Mouse (Mus musculus): ENCODE results near the gene Aspdh. TPM values are rescaled to one million over a fixed set of nuclear protein-coding genes. Genes with fewer than 3 reads are reported as not detected.

Gene Aspdh
- polyA plus RNA-seq, 1 experiment from 2014 or later = 5.2 TPM

- Histone ChIP-seq H3K27me3 (ENCODE audit: control insufficient read depth, insufficient read depth, low read length) (no peaks in the 10 kb centered on the region), H3K9ac (replicated peaks; ENCODE audit: low read depth, low read length) (no peak overlapping the region), H3K4me2 (ENCODE audit: low read depth, low read length) (no peak overlapping the region), H3K4me1 (ENCODE audit: control insufficient read depth, insufficient read depth, low read length) (peaks cover 7% of the 10 kb centered on the region), H3K9me3 (ENCODE audit: control insufficient read depth, low read length) (no peaks in the 10 kb centered on the region), H3K36me3 (ENCODE audit: control insufficient read depth, insufficient read depth, low read length) (no peaks in the 10 kb centered on the region), H3K27ac (ENCODE audit: low read depth, low read length) (peak overlapping the region; percentile 60), H3K4me3 (ENCODE audit: low read depth, low read length) (no peak overlapping the region)
- 33% methylated on average over 5 of the region's 5 CpGs for WGBS
- ATAC-seq (ENCODE audit: low read depth) = no peak
These were observed 9.9 kb downstream of the Aspdh start for GRCm38 (mm10) chr7:44475046-44475614.

- Histone ChIP-seq H3K4me2 (ENCODE audit: low read depth, low read length) (no peak overlapping the region), H3K27ac (ENCODE audit: low read depth, low read length) (no peak overlapping the region), H3K4me3 (ENCODE audit: low read depth, low read length) (no peak overlapping the region), H3K4me1 (ENCODE audit: control insufficient read depth, insufficient read depth, low read length) (no peaks in the 10 kb centered on the region), H3K27me3 (ENCODE audit: control insufficient read depth, insufficient read depth, low read length) (no peaks in the 10 kb centered on the region), H3K9me3 (ENCODE audit: control insufficient read depth, low read length) (no peaks in the 10 kb centered on the region), H3K9ac (replicated peaks; ENCODE audit: low read depth, low read length) (no peak overlapping the region), H3K36me3 (ENCODE audit: control insufficient read depth, insufficient read depth, low read length) (no peaks in the 10 kb centered on the region)
- ATAC-seq (ENCODE audit: low read depth) = no peak
- 75% methylated on average over 3 of the region's 3 CpGs for WGBS
These were observed 17.7 kb downstream of the Aspdh start for GRCm38 (mm10) chr7:44482836-44483435.

- H3K9ac ChIP-seq (replicated peaks; ENCODE audit: low read depth, low read length) = no peak overlapping the region
- H3K4me1 ChIP-seq (ENCODE audit: control insufficient read depth, insufficient read depth, low read length) = no peaks in the 10 kb centered on the region
- 0 out of 2 replicates have a peak, but pooled peaks cover under 1% of the 10 kb centered on the region for H3K36me3 ChIP-seq (ENCODE audit: control insufficient read depth, insufficient read depth, low read length)
- H3K27ac ChIP-seq (ENCODE audit: low read depth, low read length) = no peak overlapping the region
- H3K4me2 ChIP-seq (ENCODE audit: low read depth, low read length) = no peak overlapping the region
- H3K9me3 ChIP-seq (ENCODE audit: control insufficient read depth, low read length) = no peaks in the 10 kb centered on the region
- H3K4me3 ChIP-seq (ENCODE audit: low read depth, low read length) = no peak overlapping the region
- ATAC-seq (ENCODE audit: low read depth) = no peak
- 93% methylated on average over 1 of the region's 1 CpGs for WGBS
- H3K27me3 ChIP-seq (ENCODE audit: control insufficient read depth, insufficient read depth, low read length) = no peaks in the 10 kb centered on the region
These were observed 18.9 kb downstream of the Aspdh start for GRCm38 (mm10) chr7:44484109-44484508.

- H3K36me3 ChIP-seq (ENCODE audit: control insufficient read depth, insufficient read depth, low read length) = peaks cover 3% of the 10 kb centered on the region; the same call in 1 of the 2 replicates
These were observed 19.8 kb downstream of the Aspdh start for GRCm38 (mm10) chr7:44484841-44485571.

GRCm38 (mm10) chr7:44485572-44486195 is 20.5 kb downstream of the Aspdh start:
- H3K36me3 ChIP-seq (ENCODE audit: control insufficient read depth, insufficient read depth, low read length) = peaks cover 8% of the 10 kb centered on the region
- H3K4me2 ChIP-seq (ENCODE audit: low read depth, low read length) = no peak overlapping the region
- no peak for ATAC-seq (ENCODE audit: low read depth)
- no peak overlapping the region for H3K27ac ChIP-seq (ENCODE audit: low read depth, low read length)
- no peaks in the 10 kb centered on the region for H3K9me3 ChIP-seq (ENCODE audit: control insufficient read depth, low read length)
- 69% methylated on average over 7 of the region's 7 CpGs for WGBS
- H3K4me3 ChIP-seq (ENCODE audit: low read depth, low read length) = no peak overlapping the region
- H3K27me3 ChIP-seq (ENCODE audit: control insufficient read depth, insufficient read depth, low read length) = no peaks in the 10 kb centered on the region
- no peak overlapping the region for H3K9ac ChIP-seq (replicated peaks; ENCODE audit: low read depth, low read length)
- no peaks in the 10 kb centered on the region for H3K4me1 ChIP-seq (ENCODE audit: control insufficient read depth, insufficient read depth, low read length)

More at GRCm38 (mm10) chr7:44484841-44485571, 19.8 kb downstream of the Aspdh start:
- ATAC-seq (ENCODE audit: low read depth) = peak; percentile 84
- Histone ChIP-seq H3K9me3 (ENCODE audit: control insufficient read depth, low read length) (no peaks in the 10 kb centered on the region), H3K4me2 (ENCODE audit: low read depth, low read length) (no peak overlapping the region), H3K4me3 (ENCODE audit: low read depth, low read length) (no peak overlapping the region), H3K4me1 (ENCODE audit: control insufficient read depth, insufficient read depth, low read length) (no peaks in the 10 kb centered on the region), H3K27ac (ENCODE audit: low read depth, low read length) (no peak overlapping the region), H3K27me3 (ENCODE audit: control insufficient read depth, insufficient read depth, low read length) (no peaks in the 10 kb centered on the region), H3K9ac (replicated peaks; ENCODE audit: low read depth, low read length) (no peak overlapping the region)
- 39% methylated on average over 5 of the region's 5 CpGs for WGBS

DNA sequence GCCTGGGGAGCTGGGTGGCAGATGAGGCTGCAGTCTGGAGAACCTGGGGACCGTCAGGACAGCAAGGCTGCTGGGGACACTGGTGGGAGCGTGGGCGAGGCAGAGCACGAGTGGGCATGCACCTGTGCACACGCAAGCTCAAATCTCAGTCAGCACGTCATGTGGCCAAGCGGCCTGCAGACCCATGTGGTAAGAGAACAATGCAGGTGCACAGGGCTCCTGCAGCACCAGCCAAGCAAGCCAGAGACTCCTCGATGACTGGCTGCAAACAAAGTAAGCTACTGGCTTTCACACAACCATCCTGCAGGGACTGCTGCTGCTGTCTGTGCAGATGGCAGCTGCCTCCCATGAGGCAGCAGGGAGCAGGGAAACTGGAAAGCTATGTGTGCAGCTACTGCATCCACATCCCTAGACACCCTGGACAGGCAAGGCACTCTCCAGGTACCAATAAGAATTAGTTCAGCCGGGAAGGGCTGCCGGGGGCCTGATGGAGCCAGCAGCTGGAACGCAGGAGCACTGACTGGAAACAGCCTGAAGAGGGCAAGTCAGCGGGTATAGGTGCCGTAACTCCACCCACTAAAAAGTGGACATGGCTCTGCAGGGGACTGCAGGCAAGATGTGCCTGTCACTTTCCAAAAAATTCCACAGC is 21.9 kb downstream of the Aspdh start:
- Histone ChIP-seq H3K4me2 (ENCODE audit: low read depth, low read length) (no peak overlapping the region), H3K27me3 (ENCODE audit: control insufficient read depth, insufficient read depth, low read length) (no peaks in the 10 kb centered on the region), H3K4me3 (ENCODE audit: low read depth, low read length) (no peak overlapping the region), H3K9ac (replicated peaks; ENCODE audit: low read depth, low read length) (no peak overlapping the region), H3K4me1 (ENCODE audit: control insufficient read depth, insufficient read depth, low read length) (no peaks in the 10 kb centered on the region), H3K36me3 (ENCODE audit: control insufficient read depth, insufficient read depth, low read length) (peaks cover 22% of the 10 kb centered on the region), H3K9me3 (ENCODE audit: control insufficient read depth, low read length) (no peaks in the 10 kb centered on the region), H3K27ac (ENCODE audit: low read depth, low read length) (no peak overlapping the region)
- WGBS = 64% methylated on average over 13 of the region's 13 CpGs
- no peak for ATAC-seq (ENCODE audit: low read depth)

DNA sequence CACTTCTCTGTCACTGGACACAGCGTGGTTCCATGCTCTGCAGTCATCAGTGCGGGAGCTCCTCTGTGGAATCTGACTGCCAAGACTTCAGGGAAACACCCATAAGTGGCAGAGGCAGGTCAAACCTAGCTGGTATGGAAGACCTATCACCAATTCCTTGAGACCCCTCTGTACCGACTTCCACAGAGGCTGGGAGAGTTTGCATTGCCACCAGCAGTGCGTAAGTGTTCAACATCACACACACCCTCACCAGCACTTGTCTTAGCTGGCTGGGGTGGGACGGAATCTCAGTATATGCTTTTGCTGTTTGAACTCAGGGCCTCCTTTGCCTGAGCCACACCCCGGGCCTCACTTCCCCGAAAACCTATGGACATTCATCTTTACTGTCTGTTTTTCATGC is 22.7 kb downstream of the Aspdh start:
- no peak for ATAC-seq (ENCODE audit: low read depth)
- Histone ChIP-seq H3K4me1 (ENCODE audit: control insufficient read depth, insufficient read depth, low read length) (no peaks in the 10 kb centered on the region), H3K27me3 (ENCODE audit: control insufficient read depth, insufficient read depth, low read length) (no peaks in the 10 kb centered on the region), H3K9ac (replicated peaks; ENCODE audit: low read depth, low read length) (no peak overlapping the region), H3K9me3 (ENCODE audit: control insufficient read depth, low read length) (no peaks in the 10 kb centered on the region), H3K4me3 (ENCODE audit: low read depth, low read length) (no peak overlapping the region), H3K36me3 (ENCODE audit: control insufficient read depth, insufficient read depth, low read length) (peaks cover 26% of the 10 kb centered on the region), H3K27ac (ENCODE audit: low read depth, low read length) (no peak overlapping the region), H3K4me2 (ENCODE audit: low read depth, low read length) (no peak overlapping the region)
- WGBS = 87% methylated on average over 7 of the region's 7 CpGs

- peaks cover 26% of the 10 kb centered on the region for H3K36me3 ChIP-seq (ENCODE audit: control insufficient read depth, insufficient read depth, low read length)
- 92% methylated on average over 8 of the region's 8 CpGs for WGBS
- H3K4me2 ChIP-seq (ENCODE audit: low read depth, low read length) = no peak overlapping the region
- no peaks in the 10 kb centered on the region for H3K4me1 ChIP-seq (ENCODE audit: control insufficient read depth, insufficient read depth, low read length)
- H3K27ac ChIP-seq (ENCODE audit: low read depth, low read length) = no peak overlapping the region
- H3K4me3 ChIP-seq (ENCODE audit: low read depth, low read length) = no peak overlapping the region
- ATAC-seq (ENCODE audit: low read depth) = no peak
- H3K27me3 ChIP-seq (ENCODE audit: control insufficient read depth, insufficient read depth, low read length) = no peaks in the 10 kb centered on the region
- no peak overlapping the region for H3K9ac ChIP-seq (replicated peaks; ENCODE audit: low read depth, low read length)
- no peaks in the 10 kb centered on the region for H3K9me3 ChIP-seq (ENCODE audit: control insufficient read depth, low read length)
These were observed 23.4 kb downstream of the Aspdh start for GRCm38 (mm10) chr7:44488545-44488944.
